Mouse (Mus musculus) activated CD4-positive, CD25-positive, alpha-beta regulatory T cell, adult 4 months (primary cell): Measurements from ENCODE around the gene Trim16. TPM values are rescaled to one million over a fixed set of nuclear protein-coding genes. Genes with fewer than 3 reads are reported as not detected.

Experiments
- polyA plus RNA-seq, 2 experiments: library from polyadenylated mRNA; unstranded; fragments of 100-300 nt; shearing (Covaris generic); gene quantifications; one replicate each; pipeline ENCODE4 v1.2.1; 2017

The Trim16 gene
- polyA plus RNA-seq, 2 experiments from 2014 or later = 2.5 to 7.1 TPM

Other genes with a start within 250 kb of the Trim16 start
- gene Trpv2, start 245.7 kb upstream of the Trim16 start, polyA plus RNA-seq = 10 to 100 TPM; 76.8 to 79.0 TPM
- gene Lrrc75a, start 171.7 kb upstream of the Trim16 start, polyA plus RNA-seq = 1 to 10 TPM; 1.0 to 1.7 TPM
- gene Mmgt2, start 171.6 kb upstream of the Trim16 start, polyA plus RNA-seq = 10 to 100 TPM; 32.9 to 42.3 TPM
- 10 to 100 TPM; 17.0 to 20.4 TPM for gene Zfp287, start 88.3 kb upstream of the Trim16 start, polyA plus RNA-seq
- not detected for gene Gm10428, start 67.1 kb upstream of the Trim16 start, polyA plus RNA-seq
- gene Zfp286, start 30.8 kb upstream of the Trim16 start, polyA plus RNA-seq = 1 to 10 TPM; 1.5 to 2.7 TPM
- gene Fbxw10, start 26.8 kb downstream of the Trim16 start, polyA plus RNA-seq = 1 to 10 TPM; 3.5 to 9.7 TPM
- gene Tvp23b, start 59.2 kb downstream of the Trim16 start, polyA plus RNA-seq = 10 to 100 TPM; 51.3 to 60.7 TPM
- gene Cdrt4, start 131.0 kb downstream of the Trim16 start, polyA plus RNA-seq = not detected
- not detected for gene Tekt3, start 241.4 kb downstream of the Trim16 start, polyA plus RNA-seq